Mouse (Mus musculus): Measurements from ENCODE around the gene Pla1a. TPM values are rescaled to one million over a fixed set of nuclear protein-coding genes. Genes with fewer than 3 reads are reported as not detected.

Gene Pla1a
- polyA plus RNA-seq, 1 experiment from 2014 or later = 0.38 TPM

GRCm38 (mm10) chr16:38376163-38376840, 56.6 kb downstream of the Pla1a start:
- ATAC-seq = peak; percentile 93
- peak overlapping the region; percentile 57 for H3K27ac ChIP-seq (ENCODE audit: low read length)
- no peaks in the 10 kb centered on the region for H3K36me3 ChIP-seq (ENCODE audit: control insufficient read depth, insufficient read depth)
- peak overlapping the region; percentile 47 for H3K4me2 ChIP-seq (ENCODE audit: low read length)
- 20% methylated on average over 17 of the region's 17 CpGs for WGBS
- H3K4me3 ChIP-seq (replicated peaks; ENCODE audit: low read length) = peak overlapping the region; percentile 32
- H3K4me1 ChIP-seq (replicated peaks; ENCODE audit: control insufficient read depth, insufficient read depth, low read length) = peaks cover 12% of the 10 kb centered on the region
- H3K9ac ChIP-seq (replicated peaks; ENCODE audit: low read depth, low read length) = peak overlapping the region; percentile 48; the same call in 1 of the 2 replicates
- H3K27me3 ChIP-seq (replicated peaks; ENCODE audit: control insufficient read depth, insufficient read depth, low read length) = no peaks in the 10 kb centered on the region
- no peaks in the 10 kb centered on the region for H3K9me3 ChIP-seq (ENCODE audit: control insufficient read depth, low read length)

GRCm38 (mm10) chr16:38375182-38375581, 57.8 kb downstream of the Pla1a start:
- no peak overlapping the region for H3K4me3 ChIP-seq (replicated peaks; ENCODE audit: low read length)
- H3K36me3 ChIP-seq (ENCODE audit: control insufficient read depth, insufficient read depth) = no peaks in the 10 kb centered on the region
- ATAC-seq = no peak
- no peaks in the 10 kb centered on the region for H3K9me3 ChIP-seq (ENCODE audit: control insufficient read depth, low read length)
- no peak overlapping the region for H3K9ac ChIP-seq (replicated peaks; ENCODE audit: low read depth, low read length)
- peaks cover 12% of the 10 kb centered on the region for H3K4me1 ChIP-seq (replicated peaks; ENCODE audit: control insufficient read depth, insufficient read depth, low read length)
- H3K27ac ChIP-seq (ENCODE audit: low read length) = no peak overlapping the region
- no peak overlapping the region for H3K4me2 ChIP-seq (ENCODE audit: low read length)
- WGBS = 85% methylated on average over 7 of the region's 7 CpGs
- H3K27me3 ChIP-seq (replicated peaks; ENCODE audit: control insufficient read depth, insufficient read depth, low read length) = no peaks in the 10 kb centered on the region

GRCm38 (mm10) chr16:38374379-38375140, 58.4 kb downstream of the Pla1a start:
- Histone ChIP-seq H3K4me1 (replicated peaks; ENCODE audit: control insufficient read depth, insufficient read depth, low read length) (peaks cover 12% of the 10 kb centered on the region), H3K9me3 (ENCODE audit: control insufficient read depth, low read length) (no peaks in the 10 kb centered on the region), H3K27me3 (replicated peaks; ENCODE audit: control insufficient read depth, insufficient read depth, low read length) (no peaks in the 10 kb centered on the region), H3K9ac (replicated peaks; ENCODE audit: low read depth, low read length) (no peak overlapping the region), H3K36me3 (ENCODE audit: control insufficient read depth, insufficient read depth) (no peaks in the 10 kb centered on the region), H3K4me2 (ENCODE audit: low read length) (no peak overlapping the region), H3K4me3 (replicated peaks; ENCODE audit: low read length) (no peak overlapping the region), H3K27ac (ENCODE audit: low read length) (no peak overlapping the region)
- 83% methylated on average over 10 of the region's 10 CpGs for WGBS
- ATAC-seq = no peak

GRCm38 (mm10) chr16:38373941-38374340, 59.0 kb downstream of the Pla1a start:
- 82% methylated on average over 16 of the region's 16 CpGs for WGBS
- no peak overlapping the region for H3K27ac ChIP-seq (ENCODE audit: low read length)
- H3K36me3 ChIP-seq (ENCODE audit: control insufficient read depth, insufficient read depth) = no peaks in the 10 kb centered on the region
- no peaks in the 10 kb centered on the region for H3K9me3 ChIP-seq (ENCODE audit: control insufficient read depth, low read length)
- no peaks in the 10 kb centered on the region for H3K27me3 ChIP-seq (replicated peaks; ENCODE audit: control insufficient read depth, insufficient read depth, low read length)
- H3K4me2 ChIP-seq (ENCODE audit: low read length) = no peak overlapping the region
- peaks cover 12% of the 10 kb centered on the region for H3K4me1 ChIP-seq (replicated peaks; ENCODE audit: control insufficient read depth, insufficient read depth, low read length)
- H3K9ac ChIP-seq (replicated peaks; ENCODE audit: low read depth, low read length) = no peak overlapping the region
- ATAC-seq = no peak
- no peak overlapping the region for H3K4me3 ChIP-seq (replicated peaks; ENCODE audit: low read length)

GRCm38 (mm10) chr16:38373439-38373838, 59.5 kb downstream of the Pla1a start:
- no peaks in the 10 kb centered on the region for H3K36me3 ChIP-seq (ENCODE audit: control insufficient read depth, insufficient read depth)
- no peaks in the 10 kb centered on the region for H3K27me3 ChIP-seq (replicated peaks; ENCODE audit: control insufficient read depth, insufficient read depth, low read length)
- no peak overlapping the region for H3K4me2 ChIP-seq (ENCODE audit: low read length)
- H3K9ac ChIP-seq (replicated peaks; ENCODE audit: low read depth, low read length) = no peak overlapping the region
- H3K4me3 ChIP-seq (replicated peaks; ENCODE audit: low read length) = no peak overlapping the region
- no peak overlapping the region for H3K27ac ChIP-seq (ENCODE audit: low read length)
- no peaks in the 10 kb centered on the region for H3K9me3 ChIP-seq (ENCODE audit: control insufficient read depth, low read length)
- WGBS = 91% methylated on average over 10 of the region's 10 CpGs
- H3K4me1 ChIP-seq (replicated peaks; ENCODE audit: control insufficient read depth, insufficient read depth, low read length) = peaks cover 12% of the 10 kb centered on the region
- ATAC-seq = no peak

- ATAC-seq = no peak
- Histone ChIP-seq H3K9ac (replicated peaks; ENCODE audit: low read depth, low read length) (no peak overlapping the region), H3K4me2 (ENCODE audit: low read length) (no peak overlapping the region), H3K4me3 (replicated peaks; ENCODE audit: low read length) (no peak overlapping the region), H3K4me1 (replicated peaks; ENCODE audit: control insufficient read depth, insufficient read depth, low read length) (peaks cover 12% of the 10 kb centered on the region), H3K27ac (ENCODE audit: low read length) (no peak overlapping the region), H3K27me3 (replicated peaks; ENCODE audit: control insufficient read depth, insufficient read depth, low read length) (no peaks in the 10 kb centered on the region), H3K36me3 (ENCODE audit: control insufficient read depth, insufficient read depth) (no peaks in the 10 kb centered on the region), H3K9me3 (ENCODE audit: control insufficient read depth, low read length) (no peaks in the 10 kb centered on the region)
- whole genome bisulfite sequencing = 84% methylated on average over 4 of the region's 4 CpGs
These were observed 60.1 kb downstream of the Pla1a start for GRCm38 (mm10) chr16:38372876-38373275.

- Histone ChIP-seq H3K27me3 (replicated peaks; ENCODE audit: control insufficient read depth, insufficient read depth, low read length) (no peaks in the 10 kb centered on the region), H3K4me2 (ENCODE audit: low read length) (no peak overlapping the region), H3K4me1 (replicated peaks; ENCODE audit: control insufficient read depth, insufficient read depth, low read length) (peaks cover 9% of the 10 kb centered on the region), H3K9ac (replicated peaks; ENCODE audit: low read depth, low read length) (no peak overlapping the region), H3K27ac (ENCODE audit: low read length) (no peak overlapping the region), H3K4me3 (replicated peaks; ENCODE audit: low read length) (no peak overlapping the region), H3K9me3 (ENCODE audit: control insufficient read depth, low read length) (no peaks in the 10 kb centered on the region), H3K36me3 (ENCODE audit: control insufficient read depth, insufficient read depth) (no peaks in the 10 kb centered on the region)
- 89% methylated on average over 15 of the region's 15 CpGs for WGBS
- no peak for ATAC-seq
These were observed 61.1 kb downstream of the Pla1a start for GRCm38 (mm10) chr16:38371705-38372296.

GRCm38 (mm10) chr16:38370633-38371374, 62.1 kb downstream of the Pla1a start:
- Histone ChIP-seq H3K4me2 (ENCODE audit: low read length) (no peak overlapping the region), H3K9ac (replicated peaks; ENCODE audit: low read depth, low read length) (no peak overlapping the region), H3K4me1 (replicated peaks; ENCODE audit: control insufficient read depth, insufficient read depth, low read length) (peaks cover under 1% of the 10 kb centered on the region; the same call in 1 of the 2 replicates), H3K9me3 (ENCODE audit: control insufficient read depth, low read length) (no peaks in the 10 kb centered on the region), H3K4me3 (replicated peaks; ENCODE audit: low read length) (no peak overlapping the region), H3K27me3 (replicated peaks; ENCODE audit: control insufficient read depth, insufficient read depth, low read length) (no peaks in the 10 kb centered on the region), H3K27ac (ENCODE audit: low read length) (no peak overlapping the region), H3K36me3 (ENCODE audit: control insufficient read depth, insufficient read depth) (no peaks in the 10 kb centered on the region)
- no peak for ATAC-seq
- WGBS = 82% methylated on average over 8 of the region's 8 CpGs

- no peaks in the 10 kb centered on the region for H3K9me3 ChIP-seq (ENCODE audit: control insufficient read depth, low read length)
- no peaks in the 10 kb centered on the region for H3K4me1 ChIP-seq (replicated peaks; ENCODE audit: control insufficient read depth, insufficient read depth, low read length)
- H3K27me3 ChIP-seq (replicated peaks; ENCODE audit: control insufficient read depth, insufficient read depth, low read length) = no peaks in the 10 kb centered on the region
- no peak overlapping the region for H3K27ac ChIP-seq (ENCODE audit: low read length)
- H3K9ac ChIP-seq (replicated peaks; ENCODE audit: low read depth, low read length) = no peak overlapping the region
- no peak overlapping the region for H3K4me3 ChIP-seq (replicated peaks; ENCODE audit: low read length)
- no peak overlapping the region for H3K4me2 ChIP-seq (ENCODE audit: low read length)
- WGBS = 90% methylated on average over 4 of the region's 4 CpGs
- H3K36me3 ChIP-seq (ENCODE audit: control insufficient read depth, insufficient read depth) = no peaks in the 10 kb centered on the region
- ATAC-seq = no peak
These were observed 62.9 kb downstream of the Pla1a start for GRCm38 (mm10) chr16:38369992-38370484.

All from forebrain, embryonic 16.5 days (tissue).